Mouse (Mus musculus): Measurements from ENCODE around the gene Zfp850.

Zfp850 gene

DNA sequence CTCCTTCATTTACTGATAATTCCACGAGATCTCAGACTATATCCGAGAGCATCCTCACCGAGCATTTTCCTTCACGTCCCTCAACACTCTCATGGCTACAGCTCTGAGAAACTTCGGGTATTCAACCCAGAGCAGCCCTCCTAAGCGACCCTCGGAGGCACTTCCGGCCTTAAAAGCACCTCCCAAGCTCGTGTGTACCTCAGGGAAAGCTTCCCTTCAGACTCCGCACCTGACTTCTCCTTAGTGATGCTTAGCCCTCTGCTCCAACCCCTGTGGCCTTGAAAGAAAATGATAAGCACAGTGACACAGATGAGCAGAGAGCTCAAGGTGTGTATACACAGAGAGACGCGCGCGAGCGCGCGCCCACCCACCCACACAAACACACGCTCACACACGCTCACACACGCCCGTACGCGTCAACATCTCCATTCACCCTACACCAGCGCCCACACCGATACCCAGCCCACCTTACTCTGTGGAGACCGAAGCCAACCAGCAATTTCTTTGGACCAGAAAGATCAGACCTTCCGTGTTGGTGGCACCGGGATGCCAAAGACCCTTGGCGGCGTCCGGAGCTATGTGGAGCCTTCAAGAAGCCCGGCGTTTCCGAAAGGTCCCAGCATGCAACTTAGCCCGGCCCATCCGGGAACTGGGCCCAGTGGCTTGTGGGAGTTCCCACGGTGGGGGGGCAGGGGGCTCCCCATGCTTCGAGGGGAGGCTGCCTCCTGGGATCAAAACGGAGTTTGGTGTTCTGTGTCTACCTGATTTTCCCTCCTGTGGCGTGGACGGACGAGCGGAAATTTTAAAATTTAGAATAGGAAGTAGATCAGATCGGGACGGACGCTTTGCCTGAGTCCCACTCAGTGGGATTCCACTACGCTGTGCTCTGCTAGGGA, at the start of gene Zfp850:
Gene Zfp850, minus strand, starts transcription at position 567 of the 896 bp plus-strand sequence.
- in situ Hi-C loops (cut with MboI; ENCODE audit: unreplicated experiment in 2 of 2): no loop called here

- in situ Hi-C loops (cut with MboI; ENCODE audit: unreplicated experiment in 2 of 2): loop anchor here (10.0 kb wide), 3 partner anchors 105 to 235 kb away; partner anchors contain the start of genes Fbl (in 1 of the 2) and Selenov (in 1 of the 2)
Measured at GRCm38 (mm10) chr7:28059972-28060371, 46.1 kb upstream of the Zfp850 start.

GRCm38 (mm10) chr7:28053046-28053930, 39.4 kb upstream of the Zfp850 start:
- in situ Hi-C loops (cut with MboI; ENCODE audit: unreplicated experiment in 2 of 2): loop anchor here (10.0 kb wide), 3 partner anchors 112 to 242 kb away; partner anchors contain the start of genes Fbl (in 1 of the 2) and Selenov (in 1 of the 2)

DNA sequence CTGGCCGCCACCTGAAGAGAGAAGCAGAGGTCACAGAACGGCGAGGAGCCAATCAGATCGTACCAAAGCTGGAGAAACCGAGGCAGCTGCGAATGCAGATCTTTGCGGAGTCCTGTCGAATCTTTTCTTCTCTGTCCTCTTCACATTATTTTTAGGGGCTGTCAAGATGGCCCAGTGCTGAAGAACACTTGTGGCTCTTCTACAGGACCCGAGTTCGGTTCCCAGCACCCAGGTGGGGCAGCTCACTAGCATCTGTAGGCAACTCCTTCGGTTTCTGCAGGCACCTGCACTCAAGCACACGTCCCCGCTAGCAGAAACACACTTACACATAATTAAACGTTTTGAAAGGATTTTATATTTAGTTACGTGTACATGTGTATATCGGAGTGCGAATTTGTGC, 36.7 kb upstream of the Zfp850 start:
- in situ Hi-C loops (cut with MboI; ENCODE audit: unreplicated experiment in 2 of 2): loop anchor here (10.0 kb wide), 3 partner anchors 114 to 244 kb away; partner anchors contain the start of genes Fbl (in 1 of the 2) and Selenov (in 1 of the 2)

- in situ Hi-C loops (cut with MboI; ENCODE audit: unreplicated experiment in 2 of 2): loop anchor here (10.0 kb wide), 3 partner anchors 115 to 245 kb away; partner anchors contain the start of genes Fbl (in 1 of the 2) and Selenov (in 1 of the 2)
Measured at GRCm38 (mm10) chr7:28049476-28050409, 35.8 kb upstream of the Zfp850 start, which contains the start of gene Psmc4. Gene Psmc4 (minus strand): TSS chr7:28050101.

DNA sequence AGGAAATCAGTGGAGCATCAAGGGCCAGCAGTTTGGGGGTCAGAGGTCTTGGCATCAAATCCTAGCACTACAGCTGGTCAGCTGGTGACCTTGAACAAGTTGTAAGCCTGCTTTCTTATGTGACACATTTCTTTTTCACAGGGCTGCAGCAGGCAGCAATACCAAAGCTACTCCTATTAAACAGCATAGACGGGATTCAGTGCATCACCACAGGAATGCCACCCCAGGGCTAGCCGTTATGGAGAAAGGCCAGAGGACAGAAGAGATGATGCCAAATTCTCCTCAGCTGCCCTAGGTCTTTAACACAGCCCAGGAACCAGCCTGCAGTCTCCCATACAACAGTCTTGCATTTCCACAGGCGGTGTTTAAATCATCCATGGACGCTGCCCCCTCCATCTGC, 30.6 kb upstream of the Zfp850 start:
- in situ Hi-C loops (cut with MboI; ENCODE audit: unreplicated experiment in 2 of 2): no loop called here

DNA sequence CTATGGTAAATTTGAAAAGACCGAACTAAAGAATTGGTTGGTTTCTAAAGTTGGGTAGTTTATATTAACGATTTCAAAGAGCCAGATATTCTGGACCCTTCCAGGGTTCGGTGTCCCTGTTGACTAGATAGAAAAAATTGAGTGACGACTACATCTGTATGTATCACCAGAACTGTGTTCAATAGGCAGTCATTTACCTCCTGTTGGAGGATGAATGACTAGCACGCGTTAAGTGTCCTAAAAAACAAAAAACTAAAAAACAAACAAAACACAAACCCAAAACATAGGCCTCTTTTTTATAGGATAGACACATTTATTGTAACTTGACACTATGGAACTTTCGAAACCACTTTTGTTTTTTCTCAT, 513 bp upstream of the Zfp850 start:
- in situ Hi-C loops (cut with MboI; ENCODE audit: unreplicated experiment in 2 of 2): no loop called here

DNA sequence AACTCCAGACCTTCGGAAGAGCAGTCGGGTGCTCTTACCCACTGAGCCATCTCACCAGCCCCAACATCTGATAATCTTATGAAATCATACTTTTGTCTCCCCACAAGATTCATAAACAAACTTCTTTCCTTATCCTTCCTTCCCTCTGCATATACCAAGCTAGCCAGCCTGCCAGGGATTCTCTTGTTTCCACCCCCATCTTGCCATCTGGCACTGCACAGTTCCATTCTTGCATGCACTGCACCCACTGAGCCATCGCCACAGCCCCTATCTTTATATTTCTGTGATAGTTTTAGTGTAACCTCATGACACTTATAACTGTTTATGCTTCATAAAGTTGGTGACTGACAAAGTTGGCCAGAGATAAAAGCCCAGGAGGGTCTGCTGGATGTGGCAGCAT, 3.6 kb downstream of the Zfp850 start:
- in situ Hi-C loops (cut with MboI; ENCODE audit: unreplicated experiment in 2 of 2): no loop called here

GRCm38 (mm10) chr7:27982197-27982596, 31.7 kb downstream of the Zfp850 start:
- in situ Hi-C loops (cut with MboI; ENCODE audit: unreplicated experiment in 2 of 2): no loop called here

DNA sequence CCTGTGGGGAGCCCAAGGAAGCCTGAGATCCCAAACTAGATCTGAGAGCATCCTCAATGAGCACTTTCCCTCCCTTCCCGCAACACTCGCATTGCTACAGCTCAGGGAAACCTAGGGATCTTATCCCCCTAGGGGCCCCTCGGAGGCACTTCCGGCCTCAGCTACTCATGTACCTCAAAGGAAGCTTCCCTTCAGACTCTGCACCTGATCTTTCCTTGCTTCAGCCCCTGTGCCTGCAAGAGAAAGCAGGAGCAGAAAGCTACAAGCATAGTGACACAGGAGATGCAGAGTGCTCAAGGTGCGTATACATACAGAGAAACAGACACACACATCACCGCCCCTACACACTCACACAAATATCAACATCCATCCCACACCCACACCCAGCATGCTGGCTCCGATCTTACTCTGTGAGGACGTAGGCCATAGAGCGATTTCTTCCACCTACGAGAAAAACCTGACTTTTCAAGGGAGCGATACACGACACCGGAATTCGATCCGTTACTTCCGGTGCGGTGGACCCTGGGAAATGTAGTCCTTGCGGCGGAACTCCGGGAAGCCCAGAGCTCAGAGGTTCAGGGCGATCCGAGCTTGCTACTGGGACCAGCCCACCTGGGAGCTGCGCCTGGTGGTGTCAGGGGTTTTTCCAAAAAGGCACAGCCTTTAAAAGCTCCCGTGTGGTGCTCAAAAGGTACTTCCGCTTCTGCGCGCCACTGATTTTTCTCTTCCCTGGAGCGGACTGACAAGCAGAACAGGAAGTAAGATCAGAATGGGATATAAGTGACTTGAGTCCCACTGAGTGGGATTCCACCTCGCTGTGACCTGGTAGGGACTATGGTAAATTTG, 35.0 kb downstream of the Zfp850 start, which contains the start of gene Zfp780b:
Gene Zfp780b, minus strand, starts transcription at position 489 of the 846 bp plus-strand sequence.
- in situ Hi-C loops (cut with MboI; ENCODE audit: unreplicated experiment in 2 of 2): no loop called here

- in situ Hi-C loops (cut with MboI; ENCODE audit: unreplicated experiment in 2 of 2): loop anchor here (10.0 to 25.0 kb wide), 3 partner anchors 255 to 537 kb away; partner anchors contain the start of gene Zfp607b (in 1 of the 2)
Measured at GRCm38 (mm10) chr7:27949451-27949850, 64.5 kb downstream of the Zfp850 start.

DNA sequence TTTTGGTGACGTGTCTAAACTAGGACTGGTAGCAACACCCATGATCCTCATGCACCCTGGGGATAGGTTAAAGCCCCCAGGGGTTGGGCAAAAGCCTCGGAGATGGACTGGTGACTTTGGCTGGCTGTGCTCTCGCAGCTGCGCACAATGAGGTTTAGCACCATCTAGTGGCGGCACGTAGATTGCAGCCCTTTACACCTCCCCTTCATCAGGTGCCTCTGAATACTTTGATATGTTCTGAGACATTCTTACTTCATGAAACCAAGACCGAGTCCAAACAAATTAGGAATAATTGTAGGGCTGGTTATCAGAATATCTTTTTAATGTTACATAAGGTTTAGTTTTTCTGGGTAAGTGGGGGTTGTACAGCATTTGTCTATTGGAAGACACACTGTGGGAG, 72.0 kb downstream of the Zfp850 start:
- in situ Hi-C loops (cut with MboI; ENCODE audit: unreplicated experiment in 2 of 2): loop anchor here (10.0 to 25.0 kb wide), 3 partner anchors 247 to 530 kb away; partner anchors contain the start of gene Zfp607b (in 1 of the 2)
